Mouse (Mus musculus): ENCODE measurements at regions not wholly inside any gene's neighbourhood (a gene's known extent, or its start where the extent isn't known, plus 50 kb on each side); places are given as distances from the start of the nearest gene placed in this dataset.
"Not testable (repeated sequence)": the region's sequence is repeated elsewhere in the genome, so short reads cannot be mapped to it uniquely, and the experiment has no call there.

- H3K4me3 ChIP-seq (replicated peaks), result no peak overlapping the region
- H3K4me2 ChIP-seq, result no peak overlapping the region
- WGBS, result 97% methylated on average over 2 of the region's 2 CpGs
- no peak overlapping the region for H3K9ac ChIP-seq
- no peak overlapping the region for H3K27ac ChIP-seq
- ATAC-seq (ENCODE audit: insufficient read depth, low FRiP score, low read depth), result no peak
- H3K27me3 ChIP-seq (replicated peaks), result no peaks in the 10 kb centered on the region
- no peaks in the 10 kb centered on the region for H3K36me3 ChIP-seq
- H3K9me3 ChIP-seq, result no peaks in the 10 kb centered on the region
- H3K4me1 ChIP-seq, result no peaks in the 10 kb centered on the region
Observed at GRCm38 (mm10) chr12:77097831-77098230, 135.8 kb upstream of the Max start.

DNA sequence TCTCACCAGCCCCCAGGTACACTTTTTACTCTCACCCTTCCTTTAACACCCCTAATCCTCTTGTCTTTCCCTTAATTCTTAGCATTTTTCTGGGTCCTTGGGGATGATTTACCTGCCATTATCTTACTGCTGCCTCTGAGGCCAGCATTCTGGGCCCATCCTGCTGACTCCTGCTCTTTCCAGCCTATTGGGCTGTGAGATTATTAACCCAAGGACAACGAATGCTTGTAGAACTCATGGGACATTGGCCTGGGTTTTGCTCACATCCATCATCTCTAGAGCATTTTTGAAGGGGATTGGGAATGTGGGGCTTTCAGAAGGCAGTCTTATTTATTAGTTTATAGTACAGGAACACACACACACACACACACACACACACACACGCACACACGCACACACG lies 134.5 kb upstream of the Max start:
- no peaks in the 10 kb centered on the region for H3K36me3 ChIP-seq
- no peak overlapping the region for H3K4me2 ChIP-seq
- H3K4me1 ChIP-seq, result no peaks in the 10 kb centered on the region
- no peak overlapping the region for H3K27ac ChIP-seq
- H3K9ac ChIP-seq, result no peak overlapping the region
- no peak overlapping the region for H3K4me3 ChIP-seq (replicated peaks)
- no peak for ATAC-seq (ENCODE audit: insufficient read depth, low FRiP score, low read depth)
- H3K9me3 ChIP-seq, result no peaks in the 10 kb centered on the region
- WGBS, result 88% methylated on average over 4 of the region's 4 CpGs
- H3K27me3 ChIP-seq (replicated peaks), result no peaks in the 10 kb centered on the region

DNA sequence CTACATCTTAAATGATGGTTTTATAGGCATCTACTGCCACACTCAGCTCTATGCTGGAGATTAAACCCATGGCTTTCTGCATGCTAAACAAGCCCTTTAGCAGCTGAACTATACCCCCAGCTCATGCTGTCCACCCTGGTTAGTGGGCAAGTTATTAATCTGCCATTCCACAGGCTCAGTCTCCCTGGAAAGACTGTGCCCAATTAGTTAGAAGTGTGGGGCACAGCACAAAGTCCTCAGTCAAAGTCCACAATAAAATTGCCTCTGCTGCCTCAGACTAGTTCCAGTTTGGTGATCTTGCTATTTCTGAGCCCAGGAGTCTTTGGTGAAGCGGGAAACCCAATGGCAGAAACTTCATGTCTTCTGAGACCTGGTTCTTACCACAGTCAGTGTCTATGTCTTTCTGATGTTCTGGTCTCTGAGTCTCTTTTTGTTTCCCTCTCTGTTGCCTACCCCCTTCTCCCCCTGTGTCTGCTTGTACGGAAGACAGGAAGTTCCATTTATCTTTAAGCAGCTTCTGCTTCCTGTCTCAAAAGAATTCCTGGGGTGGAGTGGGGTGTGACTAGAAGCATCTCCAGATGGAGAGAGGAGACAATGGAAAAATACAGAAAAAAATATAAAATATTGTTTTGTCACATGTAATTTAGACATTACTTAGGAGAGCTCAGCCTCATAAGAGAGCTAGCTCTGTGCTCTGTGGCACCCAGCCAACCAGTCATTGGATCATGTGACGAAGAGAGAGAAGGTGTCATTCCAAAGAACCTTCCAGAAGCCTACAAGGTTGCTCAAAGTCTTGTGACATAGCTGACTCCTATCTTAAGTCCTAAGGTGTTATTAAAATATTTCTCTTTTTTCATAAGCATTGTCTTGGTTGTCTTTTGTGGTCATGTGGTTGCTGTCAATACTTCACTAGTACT lies 133.3 kb upstream of the Max start:
- Histone ChIP-seq H3K9ac (no peak overlapping the region), H3K4me1 (no peaks in the 10 kb centered on the region), H3K36me3 (no peaks in the 10 kb centered on the region), H3K27ac (no peak overlapping the region), H3K27me3 (replicated peaks) (no peaks in the 10 kb centered on the region), H3K4me3 (replicated peaks) (no peak overlapping the region), H3K4me2 (no peak overlapping the region), H3K9me3 (no peaks in the 10 kb centered on the region)
- no peak for ATAC-seq (ENCODE audit: insufficient read depth, low FRiP score, low read depth)
- WGBS, result 65% methylated on average over 3 of the region's 3 CpGs

GRCm38 (mm10) chr12:77094168-77094567 lies 132.2 kb upstream of the Max start:
- no peak for ATAC-seq (ENCODE audit: insufficient read depth, low FRiP score, low read depth)
- Histone ChIP-seq H3K9ac (no peak overlapping the region), H3K9me3 (no peaks in the 10 kb centered on the region), H3K36me3 (no peaks in the 10 kb centered on the region), H3K27me3 (replicated peaks) (no peaks in the 10 kb centered on the region), H3K4me3 (replicated peaks) (no peak overlapping the region), H3K27ac (no peak overlapping the region), H3K4me1 (no peaks in the 10 kb centered on the region), H3K4me2 (no peak overlapping the region)
- WGBS, result 74% methylated on average over 7 of the region's 7 CpGs

GRCm38 (mm10) chr12:77092741-77093140 lies 130.7 kb upstream of the Max start:
- Histone ChIP-seq H3K36me3 (no peaks in the 10 kb centered on the region), H3K27me3 (replicated peaks) (no peaks in the 10 kb centered on the region), H3K27ac (no peak overlapping the region), H3K4me1 (no peaks in the 10 kb centered on the region), H3K9ac (no peak overlapping the region), H3K4me2 (no peak overlapping the region), H3K9me3 (no peaks in the 10 kb centered on the region), H3K4me3 (replicated peaks) (no peak overlapping the region)
- no peak for ATAC-seq (ENCODE audit: insufficient read depth, low FRiP score, low read depth)
- 34% methylated on average over 3 of the region's 3 CpGs for WGBS

- Histone ChIP-seq H3K9me3 (no peaks in the 10 kb centered on the region), H3K27ac (no peak overlapping the region), H3K4me2 (no peak overlapping the region), H3K36me3 (no peaks in the 10 kb centered on the region), H3K27me3 (replicated peaks) (no peaks in the 10 kb centered on the region), H3K9ac (no peak overlapping the region), H3K4me1 (no peaks in the 10 kb centered on the region), H3K4me3 (replicated peaks) (no peak overlapping the region)
- ATAC-seq (ENCODE audit: insufficient read depth, low FRiP score, low read depth), result no peak
- WGBS, result 74% methylated on average over 2 of the region's 2 CpGs
Observed at GRCm38 (mm10) chr12:77092143-77092542, 130.1 kb upstream of the Max start.

- 96% methylated on average over 2 of the region's 2 CpGs for WGBS
- no peak overlapping the region for H3K9ac ChIP-seq
- no peaks in the 10 kb centered on the region for H3K27me3 ChIP-seq (replicated peaks)
- no peak for ATAC-seq (ENCODE audit: insufficient read depth, low FRiP score, low read depth)
- no peaks in the 10 kb centered on the region for H3K9me3 ChIP-seq
- no peak overlapping the region for H3K4me3 ChIP-seq (replicated peaks)
- no peaks in the 10 kb centered on the region for H3K36me3 ChIP-seq
- H3K4me2 ChIP-seq, result no peak overlapping the region
- no peaks in the 10 kb centered on the region for H3K4me1 ChIP-seq
- no peak overlapping the region for H3K27ac ChIP-seq
Observed at GRCm38 (mm10) chr12:77091700-77092099, 129.7 kb upstream of the Max start.

DNA sequence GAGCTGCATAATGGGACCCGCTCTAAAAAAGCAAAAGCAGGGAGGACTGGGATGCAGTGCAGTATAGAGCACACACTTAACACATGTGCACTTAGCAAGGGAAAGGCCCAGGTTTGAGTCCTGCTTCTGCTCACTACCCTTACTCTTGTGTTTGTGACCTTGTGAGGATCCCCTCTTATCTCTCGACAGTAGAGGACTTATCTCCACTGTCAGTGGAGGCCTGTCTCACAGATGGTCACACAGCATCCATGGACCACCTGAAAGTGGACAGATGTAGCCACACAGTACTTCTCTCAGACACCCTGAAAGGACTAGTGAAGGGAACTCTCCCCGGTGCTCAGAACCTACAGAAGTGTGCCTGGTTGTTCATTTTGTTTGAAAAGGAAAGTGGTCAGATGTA lies 128.5 kb upstream of the Max start:
- Histone ChIP-seq H3K9ac (no peak overlapping the region), H3K4me1 (no peaks in the 10 kb centered on the region), H3K27me3 (replicated peaks) (no peaks in the 10 kb centered on the region), H3K9me3 (no peaks in the 10 kb centered on the region), H3K27ac (no peak overlapping the region), H3K4me2 (no peak overlapping the region), H3K36me3 (no peaks in the 10 kb centered on the region), H3K4me3 (replicated peaks) (no peak overlapping the region)
- WGBS, result 83% methylated on average over 3 of the region's 3 CpGs
- ATAC-seq (ENCODE audit: insufficient read depth, low FRiP score, low read depth), result no peak

DNA sequence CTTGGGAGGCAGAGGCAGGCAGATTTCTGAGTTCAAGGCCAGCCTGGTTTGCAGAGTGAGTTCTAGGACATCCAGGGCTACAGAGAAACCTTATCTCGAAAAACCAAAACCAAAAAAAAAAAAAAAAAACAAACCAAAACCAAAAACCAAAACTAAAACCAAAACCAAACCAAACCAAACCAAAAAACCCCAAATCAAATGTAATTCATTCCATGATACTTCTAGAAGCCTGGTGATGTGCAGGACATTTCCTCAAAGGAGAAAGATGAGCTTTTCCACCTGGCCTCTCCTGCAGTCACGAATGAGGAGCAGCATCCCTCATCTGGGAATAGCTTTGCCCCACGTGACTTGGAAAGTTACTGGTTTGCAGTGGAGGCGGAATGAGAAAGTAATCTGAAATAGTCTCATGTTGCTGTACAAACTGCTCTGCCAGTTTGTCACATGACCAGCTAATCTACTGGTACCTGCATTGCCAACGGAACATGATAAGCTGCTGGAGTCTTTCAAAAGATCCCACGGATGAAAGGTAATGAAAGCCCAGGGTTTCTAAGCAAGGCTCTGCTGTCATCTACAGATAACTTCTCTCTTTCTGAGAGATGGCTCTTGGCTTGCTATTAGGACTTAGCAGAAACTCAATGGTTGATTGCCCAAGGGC lies 127.8 kb upstream of the Max start:
- H3K4me3 ChIP-seq (replicated peaks), result no peak overlapping the region
- H3K4me2 ChIP-seq, result no peak overlapping the region
- no peak for ATAC-seq (ENCODE audit: insufficient read depth, low FRiP score, low read depth)
- WGBS, result 68% methylated on average over 6 of the region's 6 CpGs
- no peaks in the 10 kb centered on the region for H3K4me1 ChIP-seq
- no peaks in the 10 kb centered on the region for H3K27me3 ChIP-seq (replicated peaks)
- no peaks in the 10 kb centered on the region for H3K9me3 ChIP-seq
- no peak overlapping the region for H3K27ac ChIP-seq
- no peaks in the 10 kb centered on the region for H3K36me3 ChIP-seq
- no peak overlapping the region for H3K9ac ChIP-seq

GRCm38 (mm10) chr12:77088452-77088851 lies 126.5 kb upstream of the Max start:
- H3K27ac ChIP-seq, result no peak overlapping the region
- no peak overlapping the region for H3K4me3 ChIP-seq (replicated peaks)
- no peak overlapping the region for H3K4me2 ChIP-seq
- H3K9me3 ChIP-seq, result no peaks in the 10 kb centered on the region
- ATAC-seq (ENCODE audit: insufficient read depth, low FRiP score, low read depth), result no peak
- 62% methylated on average over 2 of the region's 2 CpGs for WGBS
- no peaks in the 10 kb centered on the region for H3K36me3 ChIP-seq
- H3K27me3 ChIP-seq (replicated peaks), result no peaks in the 10 kb centered on the region
- no peaks in the 10 kb centered on the region for H3K4me1 ChIP-seq
- no peak overlapping the region for H3K9ac ChIP-seq

DNA sequence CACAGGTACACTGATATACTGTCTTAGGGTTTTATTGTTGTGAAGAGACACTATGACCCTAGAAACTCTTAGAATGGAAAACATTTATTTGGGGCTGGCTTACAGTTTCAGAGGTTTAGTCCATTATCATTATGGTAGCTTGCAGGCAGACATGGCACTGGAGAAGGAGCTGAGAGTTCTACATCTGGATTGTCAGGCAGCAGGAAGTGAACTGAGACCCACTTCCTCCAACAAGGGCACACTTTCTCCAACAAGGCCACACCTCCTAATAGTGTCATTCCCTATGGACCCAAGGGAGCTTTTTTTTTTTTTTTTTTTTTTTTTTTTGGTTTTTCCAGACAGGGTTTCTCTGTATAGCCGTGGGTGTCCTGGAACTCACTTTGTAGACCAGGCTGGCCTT lies 124.9 kb upstream of the Max start:
- not testable (repeated sequence) for H3K4me3 ChIP-seq (replicated peaks); H3K9me3 ChIP-seq; H3K4me2 ChIP-seq; H3K9ac ChIP-seq; H3K36me3 ChIP-seq; H3K4me1 ChIP-seq; ATAC-seq (ENCODE audit: insufficient read depth, low FRiP score, low read depth); H3K27ac ChIP-seq; H3K27me3 ChIP-seq (replicated peaks)
- 94% methylated on average over 1 of the region's 1 CpGs for WGBS

- H3K4me3 ChIP-seq (replicated peaks), result no peak overlapping the region
- H3K36me3 ChIP-seq, result no peaks in the 10 kb centered on the region
- ATAC-seq (ENCODE audit: insufficient read depth, low FRiP score, low read depth), result no peak; the same call in 1 of the 2 replicates
- no peak overlapping the region for H3K4me2 ChIP-seq
- no peaks in the 10 kb centered on the region for H3K27me3 ChIP-seq (replicated peaks)
- no peaks in the 10 kb centered on the region for H3K4me1 ChIP-seq
- no peak overlapping the region for H3K27ac ChIP-seq
- 60% methylated on average over 5 of the region's 5 CpGs for WGBS
- H3K9ac ChIP-seq, result no peak overlapping the region
- no peaks in the 10 kb centered on the region for H3K9me3 ChIP-seq
Observed at GRCm38 (mm10) chr12:77085894-77086293, 123.9 kb upstream of the Max start.
